Mouse (Mus musculus) cerebellum, postnatal 25 days (tissue): ENCODE measurements around the gene Gsk3b.
A peak's percentile ranks its signal among the peaks of the same experiment; 100 is the strongest.
"Not testable (repeated sequence)": the region's sequence is repeated elsewhere in the genome, so short reads cannot be mapped to it uniquely, and the experiment has no call there.

Source experiments
- DNase-seq, 2 experiments: peaks; one replicate each; pipeline ENCODE4 v3.0.0; 2021; ENCODE audit warnings: mixed read lengths in 2 of 2

The Gsk3b gene

GRCm38 (mm10) chr16:38191460-38191859, 102.7 kb downstream of the Gsk3b start:
- DNase-seq: no peak

DNA sequence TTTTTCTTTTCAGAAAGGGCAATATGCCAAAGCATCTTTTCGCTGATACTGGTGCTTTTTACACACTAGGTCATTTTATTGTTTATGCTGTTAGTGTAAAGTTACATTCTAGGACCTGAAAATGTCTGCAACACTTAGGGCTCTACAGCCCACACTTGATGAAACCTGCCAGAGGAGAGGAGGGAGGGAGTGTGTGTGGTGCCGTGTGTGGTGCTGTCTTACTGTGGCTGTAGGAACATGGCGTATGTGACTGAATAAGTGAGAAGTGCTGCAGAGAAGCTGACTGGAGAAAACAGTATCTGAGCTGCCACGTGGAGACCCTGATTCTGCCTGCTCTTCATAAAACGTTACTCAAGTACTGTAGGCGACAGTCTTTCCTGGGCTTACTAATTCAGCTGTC, 103.8 kb downstream of the Gsk3b start:
- DNase-seq: no peak

DNA sequence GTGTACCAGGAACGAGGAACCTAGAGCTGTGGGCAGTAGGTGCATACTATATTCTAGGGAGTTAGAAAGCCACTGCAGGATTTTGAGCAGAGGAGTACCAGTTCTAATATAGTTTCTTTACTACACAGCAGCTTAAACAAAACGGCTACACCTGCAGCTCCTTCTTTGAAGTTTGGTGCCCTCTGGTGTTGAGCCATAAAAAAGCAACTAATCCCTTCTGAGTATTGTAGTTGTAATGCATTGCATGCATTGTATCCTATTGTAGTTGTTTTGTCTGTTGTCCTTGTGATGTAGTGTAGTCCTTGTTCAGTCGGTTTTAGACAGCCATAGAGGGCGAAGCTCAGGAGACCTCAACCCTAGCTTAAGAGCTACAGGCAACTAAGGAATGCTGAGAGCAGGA, 108.5 kb downstream of the Gsk3b start:
- DNase-seq: peak; percentile 58 to 83

GRCm38 (mm10) chr16:38205272-38205671, 116.5 kb downstream of the Gsk3b start:
- no peak for DNase-seq

GRCm38 (mm10) chr16:38222491-38222890, 133.7 kb downstream of the Gsk3b start:
- not testable (repeated sequence) for DNase-seq

DNA sequence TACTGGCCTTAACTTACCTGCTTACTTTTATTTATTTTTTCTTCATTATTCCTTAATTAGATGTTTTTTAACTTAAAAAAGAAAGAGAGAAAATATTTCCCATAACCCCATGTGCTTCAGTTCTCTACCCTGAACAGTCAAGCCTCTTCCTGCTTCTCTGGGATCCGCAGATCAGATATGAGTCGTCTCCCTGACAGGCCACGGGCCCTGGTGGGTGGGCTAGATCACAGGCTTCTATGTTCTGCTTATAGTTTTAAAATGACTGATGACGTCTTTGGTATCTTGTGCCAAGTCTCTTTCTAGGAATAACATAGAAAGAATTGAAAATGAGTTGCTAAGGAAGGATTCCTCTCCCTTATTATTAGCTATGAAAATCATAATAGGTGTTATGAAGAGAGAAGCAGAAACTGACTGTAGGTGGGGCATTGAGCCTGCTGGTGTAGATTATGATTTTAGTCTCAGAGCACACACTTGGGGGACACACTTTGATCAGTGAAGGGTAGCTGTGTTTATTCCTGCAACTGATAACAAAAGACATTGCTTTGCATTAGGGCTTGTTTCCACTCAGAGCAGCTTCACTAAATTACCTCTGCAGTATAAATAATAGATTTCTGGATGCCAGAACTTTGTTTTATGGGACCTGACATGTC, 148.3 kb downstream of the Gsk3b start:
- no peak for DNase-seq

GRCm38 (mm10) chr16:38239729-38240128, 150.9 kb downstream of the Gsk3b start:
- peak; percentile 27 to 43 for DNase-seq

DNA sequence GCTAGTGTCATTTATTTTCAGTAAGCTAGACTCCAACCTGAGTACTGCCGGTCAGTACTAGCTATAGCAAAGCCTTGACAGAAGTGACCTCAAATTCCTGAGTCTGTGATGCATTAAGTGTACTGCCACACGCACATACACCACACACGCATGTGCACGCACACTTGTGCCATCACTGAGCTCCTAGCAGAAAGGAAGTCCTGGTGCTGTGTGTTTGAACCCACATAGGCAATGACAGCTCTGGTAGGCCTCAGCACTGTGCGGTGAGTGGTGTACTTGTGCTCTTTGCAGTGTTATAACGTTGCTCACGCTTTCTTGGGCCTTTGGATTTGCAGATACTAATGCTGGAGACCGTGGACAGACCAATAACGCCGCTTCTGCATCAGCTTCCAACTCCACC, 151.4 kb downstream of the Gsk3b start:
- no peak for DNase-seq

DNA sequence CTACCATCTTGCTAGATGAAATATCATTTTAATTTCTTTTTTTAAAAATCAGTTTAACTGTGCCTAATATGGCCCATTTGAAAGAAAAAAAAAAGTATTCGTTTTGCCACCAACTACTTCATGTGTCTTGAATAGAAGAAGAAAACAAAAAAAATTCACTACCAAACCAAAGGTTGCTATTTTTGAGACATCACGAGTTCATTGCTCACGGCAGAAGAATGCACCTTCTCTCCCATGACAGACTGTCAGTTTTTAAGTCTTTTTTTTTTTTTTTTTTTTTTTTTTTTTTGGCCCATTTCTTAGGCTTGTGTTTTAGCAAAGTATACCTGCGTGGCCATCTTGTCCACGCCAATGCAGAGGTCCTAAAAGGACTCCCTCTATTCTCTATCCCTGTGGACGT, 155.3 kb downstream of the Gsk3b start:
- DNase-seq: no peak

- DNase-seq: no peak
Measured at GRCm38 (mm10) chr16:38245379-38245778, 156.6 kb downstream of the Gsk3b start.

GRCm38 (mm10) chr16:38245849-38246585, 157.2 kb downstream of the Gsk3b start:
- DNase-seq: no peak

GRCm38 (mm10) chr16:38248331-38248961, 159.6 kb downstream of the Gsk3b start:
- DNase-seq: no peak

DNA sequence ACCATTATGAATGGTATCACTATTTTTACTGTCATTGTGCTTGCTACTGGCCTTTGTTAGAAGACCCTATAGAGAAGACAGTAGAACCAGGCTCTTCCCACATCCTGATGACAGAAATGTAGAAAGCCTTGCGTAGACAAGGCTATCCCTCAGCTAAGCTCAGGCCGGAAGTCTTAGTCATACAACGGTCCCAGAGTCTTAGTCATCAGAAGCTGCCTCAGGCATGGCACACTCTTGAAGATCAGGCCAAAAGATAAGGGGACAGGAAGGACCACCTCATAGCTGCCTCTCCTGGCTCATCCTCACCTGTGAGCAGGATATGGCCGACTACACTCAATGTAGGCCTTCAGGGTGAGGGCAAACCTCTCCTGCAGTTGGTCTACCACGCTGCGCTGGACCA, 161.7 kb downstream of the Gsk3b start:
- DNase-seq: no peak

DNA sequence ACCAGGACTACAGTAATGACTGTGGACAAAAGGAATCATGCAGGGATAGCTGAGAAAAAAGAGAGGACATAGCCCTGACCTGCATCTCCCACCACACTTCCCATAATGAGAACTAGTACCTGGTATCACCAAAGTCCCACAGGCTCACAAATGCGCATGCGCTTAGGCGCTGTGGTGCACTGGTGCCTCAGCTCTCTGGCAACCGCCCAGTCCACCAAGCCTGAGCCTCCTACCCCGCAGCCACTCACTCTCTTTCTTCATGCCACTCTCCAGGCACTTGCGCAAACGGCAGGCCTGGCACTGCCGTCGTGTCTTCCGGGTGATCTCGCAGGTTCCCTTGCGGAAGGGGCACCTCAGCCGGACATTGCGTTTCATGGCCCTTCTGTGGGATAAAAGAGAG, 165.2 kb downstream of the Gsk3b start:
- no peak for DNase-seq

GRCm38 (mm10) chr16:38255107-38255506, 166.3 kb downstream of the Gsk3b start:
- no peak for DNase-seq

GRCm38 (mm10) chr16:38255927-38256326, 167.1 kb downstream of the Gsk3b start:
- no peak for DNase-seq

GRCm38 (mm10) chr16:38271601-38272000, 182.8 kb downstream of the Gsk3b start:
- DNase-seq: no peak

DNA sequence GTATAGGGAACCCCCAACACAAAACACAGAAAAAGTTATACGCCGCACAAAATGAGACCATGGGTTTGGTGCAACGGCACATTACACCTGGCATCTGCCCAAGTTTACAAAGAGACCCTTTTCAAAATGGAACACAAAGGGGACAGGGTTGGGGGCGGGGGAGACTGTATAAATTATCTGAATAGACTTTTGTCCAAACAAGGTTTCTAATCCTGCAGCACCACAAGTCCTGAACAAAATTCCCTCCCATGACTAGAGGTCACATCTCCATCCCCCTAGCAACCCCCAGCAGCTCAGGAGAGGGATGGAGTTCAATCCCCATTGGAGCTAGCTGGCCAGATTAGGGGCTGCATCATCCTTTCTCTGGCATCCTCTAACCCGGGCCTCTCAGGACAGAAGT, 183.7 kb downstream of the Gsk3b start:
- no peak for DNase-seq

GRCm38 (mm10) chr16:38274737-38275136, 185.9 kb downstream of the Gsk3b start:
- DNase-seq: no peak

- DNase-seq: no peak
Measured at GRCm38 (mm10) chr16:38279794-38280193, 191.0 kb downstream of the Gsk3b start.

- no peak for DNase-seq
Measured at GRCm38 (mm10) chr16:38280951-38281350, 192.2 kb downstream of the Gsk3b start.

DNA sequence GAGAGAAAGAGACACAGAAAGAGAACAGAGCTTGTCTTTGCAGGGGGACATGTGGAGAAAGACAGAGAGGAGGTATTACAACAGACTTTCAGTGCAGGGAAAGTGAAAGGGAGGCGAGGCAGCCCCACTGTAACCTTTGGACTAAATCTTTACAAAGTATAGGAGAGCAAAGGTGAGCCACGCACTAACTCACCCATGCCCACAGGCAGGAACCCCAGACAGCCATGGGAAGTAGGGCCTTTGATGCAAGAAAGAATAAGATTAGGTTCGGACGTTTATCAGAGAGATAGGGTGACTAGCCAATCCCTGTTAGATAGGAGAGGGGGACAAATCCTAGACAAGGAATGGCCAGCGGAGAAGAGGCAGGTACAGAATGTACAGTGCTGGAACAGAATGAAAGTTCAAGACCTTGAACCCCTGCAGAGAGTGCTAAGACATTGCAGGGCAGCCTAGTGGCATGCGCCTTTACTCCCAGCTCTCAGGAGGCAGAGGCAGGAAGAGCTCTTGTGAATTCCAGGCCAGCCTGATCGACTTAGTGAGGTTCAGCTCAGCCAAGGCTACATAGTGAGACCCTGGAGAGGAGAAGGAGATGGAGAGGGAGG, 193.9 kb downstream of the Gsk3b start:
- no peak for DNase-seq

- DNase-seq: no peak
Measured at GRCm38 (mm10) chr16:38283300-38283699, 194.5 kb downstream of the Gsk3b start.

DNA sequence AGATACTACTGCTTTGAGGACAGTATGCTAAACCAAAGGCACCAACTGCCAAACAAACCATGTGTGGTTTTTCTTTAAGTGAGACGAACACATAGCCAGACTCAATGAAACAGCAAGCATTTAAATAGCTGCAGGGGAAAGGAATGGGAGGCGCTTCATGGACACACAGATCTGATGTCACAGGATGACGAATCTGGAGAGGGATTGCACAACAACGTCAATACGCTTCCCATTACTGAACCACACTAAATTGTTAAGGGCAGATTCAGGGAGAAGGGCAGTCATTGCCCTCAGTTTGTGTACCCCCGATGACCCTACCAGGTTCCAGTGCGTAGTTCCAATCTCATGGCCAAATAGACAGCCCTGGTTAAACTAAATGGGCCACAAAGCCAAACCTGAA, 197.0 kb downstream of the Gsk3b start:
- DNase-seq: no peak
